In the genomic region with DNA sequence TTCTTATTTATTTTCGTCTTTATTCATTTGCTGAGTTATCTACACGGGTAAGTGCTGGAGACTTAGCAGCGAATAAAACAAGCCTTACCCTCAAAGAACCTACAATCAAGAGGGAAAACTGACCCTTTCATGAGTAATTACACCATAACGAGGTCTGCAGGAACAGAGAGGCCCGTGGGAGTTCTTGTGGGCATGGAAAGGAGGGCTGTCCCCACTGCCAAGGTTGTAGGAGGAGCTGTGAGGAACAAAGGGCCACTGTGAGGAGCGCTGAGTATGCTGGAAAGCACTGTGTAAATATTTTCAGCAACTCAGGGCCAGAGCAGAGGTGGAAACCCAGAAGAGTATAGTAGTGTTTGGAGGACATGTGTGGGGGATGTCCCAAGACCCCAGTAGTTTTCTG, we compare ENCODE assay signal across 9 mouse cellular contexts.
A peak's percentile ranks its signal among the peaks of the same experiment; 100 is the strongest.
DNase-seq lines count a peak whose midpoint lies in the region; ATAC-seq and TF ChIP-seq lines count a peak whose summit lies in the region.
"Had no signal": no experiment of that assay in that cellular context is flagged by ENCODE, and none has a peak within 500 bp of the region (broad histone marks: within the 10 kb centered on the region; RNA-seq: fewer than 3 reads in every experiment).

No protein-coding gene starts in this region.

- no peak for DNase-seq in frontal cortex, postnatal 25 days (ENCODE audit: low spot score in 2 of 2)
- peak; percentile 57 for DNase-seq in NIH3T3 (ENCODE audit: low read depth)
- peak; percentile 62 for DNase-seq in hindbrain, embryonic 10.5 days (ENCODE audit: low spot score)
- no peak for DNase-seq in gastrocnemius, adult 2 months
- no peak for DNase-seq in frontal cortex, postnatal 14 days (ENCODE audit: low spot score in 2 of 2)

- intact Hi-C loops in gastrocnemius, adult 2 months (cut with DNase I): no loop called here

- H3K4me2 ChIP-seq in lung, embryonic 16.5 days (ENCODE audit: low read depth, low read length): no peak overlapping the region
- H3K4me2 ChIP-seq in stomach, embryonic 16.5 days (ENCODE audit: low read depth, low read length): no peak overlapping the region

- WGBS in hindbrain, embryonic 10.5 days: 41% methylated on average over 6 of the region's 6 CpGs
- WGBS in lung, embryonic 16.5 days: 23% methylated on average over 6 of the region's 6 CpGs
- 24% methylated on average over 6 of the region's 6 CpGs for whole genome bisulfite sequencing in stomach, embryonic 16.5 days

- no peak overlapping the region for H3K9ac ChIP-seq in lung, embryonic 16.5 days (ENCODE audit: low read length)
- H3K9ac ChIP-seq in stomach, embryonic 16.5 days (ENCODE audit: low read length): no peak overlapping the region
- H3K9ac ChIP-seq: liver, embryonic 14.5 days had no signal

- TF ChIP-seq CTCF in gastrocnemius, adult 2 months (IDR thresholded peaks at IDR 0.05): no peak

- no peaks in the 10 kb centered on the region for H3K36me3 ChIP-seq in hindbrain, embryonic 10.5 days
- no peaks in the 10 kb centered on the region for H3K36me3 ChIP-seq in lung, embryonic 16.5 days (ENCODE audit: control insufficient read depth, insufficient read depth, low read length)
- H3K36me3 ChIP-seq in stomach, embryonic 16.5 days (ENCODE audit: control insufficient read depth, insufficient read depth, low read length): no peaks in the 10 kb centered on the region

- peak; percentile 92 for ATAC-seq in frontal cortex, adult (ENCODE audit: low TSS enrichment)
- peak; percentile 83 for ATAC-seq in lung, embryonic 16.5 days (ENCODE audit: low read depth)
- peak; percentile 86; the same call in 1 of the 2 replicates for ATAC-seq in stomach, embryonic 16.5 days (ENCODE audit: insufficient read depth, low FRiP score)

- H3K4me3 ChIP-seq in hindbrain, embryonic 10.5 days: no peak overlapping the region
- no peak overlapping the region for H3K4me3 ChIP-seq in lung, embryonic 16.5 days (ENCODE audit: low read length)
- no peak overlapping the region for H3K4me3 ChIP-seq in stomach, embryonic 16.5 days (replicated peaks; ENCODE audit: low read length)
- H3K4me3 ChIP-seq in gastrocnemius, adult 2 months: no peak overlapping the region

- no peaks in the 10 kb centered on the region for H3K27me3 ChIP-seq in hindbrain, embryonic 10.5 days (ENCODE audit: insufficient read depth, poor library complexity, severe bottlenecking)
- no peaks in the 10 kb centered on the region for H3K27me3 ChIP-seq in lung, embryonic 16.5 days (ENCODE audit: control insufficient read depth, insufficient read depth, low read depth, low read length)
- no peaks in the 10 kb centered on the region for H3K27me3 ChIP-seq in stomach, embryonic 16.5 days (ENCODE audit: control insufficient read depth, insufficient read depth, low read length)

- H3K4me1 ChIP-seq in hindbrain, embryonic 10.5 days (replicated peaks): peaks cover 43% of the 10 kb centered on the region
- H3K4me1 ChIP-seq in lung, embryonic 16.5 days (replicated peaks; ENCODE audit: control insufficient read depth, insufficient read depth, low read length): peaks cover 16% of the 10 kb centered on the region
- peaks cover 21% of the 10 kb centered on the region for H3K4me1 ChIP-seq in stomach, embryonic 16.5 days (ENCODE audit: control insufficient read depth, insufficient read depth, low read length)

- no peaks in the 10 kb centered on the region for H3K9me3 ChIP-seq in hindbrain, embryonic 10.5 days
- no peaks in the 10 kb centered on the region for H3K9me3 ChIP-seq in lung, embryonic 16.5 days (ENCODE audit: control insufficient read depth, low read length)
- H3K9me3 ChIP-seq in stomach, embryonic 16.5 days (replicated peaks; ENCODE audit: control insufficient read depth, low read length): no peaks in the 10 kb centered on the region

- peak overlapping the region; percentile 79 for H3K27ac ChIP-seq in hindbrain, embryonic 10.5 days
- peak overlapping the region; percentile 65 for H3K27ac ChIP-seq in lung, embryonic 16.5 days (ENCODE audit: low read length)
- peak overlapping the region; percentile 20 for H3K27ac ChIP-seq in stomach, embryonic 16.5 days (ENCODE audit: low read length)
- H3K27ac ChIP-seq in gastrocnemius, adult 2 months: no peak overlapping the region
- H3K27ac ChIP-seq: liver, embryonic 14.5 days had no signal

Comparison
In these comparisons a context has a peak if more than half of its experiments do, and no peak if none do; other contexts are left out.
1. DNase-seq: peak in NIH3T3 (single experiment) and hindbrain, embryonic 10.5 days (single experiment); none in frontal cortex, postnatal 25 days (0 of 2), gastrocnemius, adult 2 months (single experiment) and frontal cortex, postnatal 14 days (0 of 2).
2. Peak in every context shown above with its lines, with median percentiles within 50 percentile points of each other: ATAC-seq.